Mouse (Mus musculus) MEL (cell line): ENCODE results near the gene Tha1. TPM values are rescaled to one million over a fixed set of nuclear protein-coding genes. Genes with fewer than 3 reads are reported as not detected.

Source experiments
- DNase-seq: peaks from one replicate; pipeline ENCODE4 v3.0.0; 2011; ENCODE audit warnings: low read depth, low spot score
- H3K27ac ChIP-seq: 2 replicates; pipeline ENCODE4 v1.5.1; 2012; ENCODE audit warnings: low read depth, mild to moderate bottlenecking, control low read depth, low read length, moderate library complexity; ENCODE audit not compliant: control insufficient read depth
- H3K27me3 ChIP-seq, 2 experiments: fragments of 150-350 bp in 1 of 2; sonication (generic) in 1 of 2; 2 replicates each; pipeline ENCODE4 v1.6.1; 2012; ENCODE audit warnings: low read length in 2 of 2, mild to moderate bottlenecking in 2 of 2, improper control_type of control experiment in 1 of 2, moderate library complexity in 1 of 2; ENCODE audit not compliant: insufficient read depth in 2 of 2, control insufficient read depth in 1 of 2
- H3K36me3 ChIP-seq, 2 experiments: 2 replicates each; pipeline ENCODE4 v1.6.1; 2012 to 2014; ENCODE audit warnings: low read length in 2 of 2, improper control_type of control experiment in 1 of 2, inconsistent platforms in 1 of 2, mild to moderate bottlenecking in 1 of 2; ENCODE audit not compliant: insufficient read depth in 2 of 2, control insufficient read depth in 1 of 2
- H3K4me1 ChIP-seq, 2 experiments: fragments of 150-350 bp in 1 of 2; sonication (generic) in 1 of 2; 2 replicates each; pipeline ENCODE4 v1.6.1; 2012; ENCODE audit warnings: low read length in 2 of 2, improper control_type of control experiment in 1 of 2, mild to moderate bottlenecking in 1 of 2; ENCODE audit not compliant: insufficient read depth in 2 of 2, control insufficient read depth in 1 of 2
- H3K4me3 ChIP-seq, 2 experiments: fragments of 150-350 bp in 1 of 2; sonication (generic) in 1 of 2; 2 replicates each; pipeline ENCODE4 v1.5.1; 2012; ENCODE audit warnings: low read depth in 2 of 2, low read length in 2 of 2, mild to moderate bottlenecking in 2 of 2, moderate library complexity in 2 of 2, control low read depth in 1 of 2, improper control_type of control experiment in 1 of 2; ENCODE audit not compliant: control insufficient read depth in 1 of 2, insufficient read depth in 1 of 2
- H3K79me2 ChIP-seq: 2 replicates; pipeline ENCODE4 v1.6.1; 2012; ENCODE audit warnings: mild to moderate bottlenecking, low read length, moderate library complexity; ENCODE audit not compliant: control insufficient read depth, poor library complexity, insufficient read depth
- H3K9ac ChIP-seq: 2 replicates; pipeline ENCODE4 v1.6.1; 2012; ENCODE audit warnings: low read depth, mild to moderate bottlenecking, control low read depth, low read length, moderate library complexity; ENCODE audit not compliant: control insufficient read depth, poor library complexity, severe bottlenecking
- H3K9me3 ChIP-seq: fragments of 150-350 bp; sonication (generic); replicated peaks from 2 replicates; pipeline ENCODE4 v1.6.1; 2012; ENCODE audit warnings: mild to moderate bottlenecking, low read length, improper control_type of control experiment, moderate library complexity; ENCODE audit not compliant: insufficient read depth
- E2F4 ChIP-seq: IDR thresholded peaks from 2 replicates; pipeline ENCODE4 v1.6.1; 2011; ENCODE audit warnings: low read depth, low read length, improper control_type of control experiment, borderline replicate concordance
- MEF2A ChIP-seq: IDR thresholded peaks from 2 replicates; pipeline ENCODE4 v1.6.1; 2014; ENCODE audit warnings: low read depth, mild to moderate bottlenecking, inconsistent platforms, low read length, improper control_type of control experiment; ENCODE audit not compliant: poor library complexity, insufficient replicate concordance, severe bottlenecking; ENCODE audit errors: extremely low read depth
- POLR2A ChIP-seq, 2 experiments: IDR thresholded peaks; 2 replicates each; pipeline ENCODE4 v1.6.1; 2011 to 2012; ENCODE audit warnings: low read length in 2 of 2, mild to moderate bottlenecking in 2 of 2, control low read depth in 1 of 2, improper control_type of control experiment in 1 of 2, low read depth in 1 of 2, moderate library complexity in 1 of 2; ENCODE audit not compliant: control insufficient read depth in 1 of 2, insufficient read depth in 1 of 2, poor library complexity in 1 of 2
- POLR2AphosphoS5 ChIP-seq: IDR thresholded peaks from 2 replicates; pipeline ENCODE4 v1.6.1; 2012; ENCODE audit warnings: low read depth, borderline replicate concordance, mild to moderate bottlenecking, inconsistent platforms, low read length, moderate library complexity, mixed read lengths
- RAD21 ChIP-seq: IDR thresholded peaks from 2 replicates; pipeline ENCODE4 v1.6.1; 2011; ENCODE audit warnings: mild to moderate bottlenecking, low read depth, low read length, improper control_type of control experiment
- SMC3 ChIP-seq: IDR thresholded peaks from 2 replicates; pipeline ENCODE4 v1.6.1; 2011; ENCODE audit warnings: low read depth, low read length, improper control_type of control experiment
- ZMIZ1 ChIP-seq: IDR thresholded peaks from 2 replicates; pipeline ENCODE4 v1.6.1; 2012; ENCODE audit warnings: low read depth, mild to moderate bottlenecking, inconsistent platforms, low read length, improper control_type of control experiment, moderate library complexity
- polyA plus RNA-seq, 2 experiments: library from polyadenylated mRNA; stranded (reverse) in 1 of 2; unstranded in 1 of 2; fragments of >175 nt in 1 of 2; fragments of >200 nt in 1 of 2; gene quantifications; 2 replicates each; pipeline versions ENCODE4 v1.2.1 to v1.2.4; 2012; ENCODE audit warnings: low replicate concordance in 2 of 2, low read depth in 1 of 2; ENCODE audit not compliant: insufficient read length in 2 of 2, insufficient read depth in 1 of 2, missing spikeins in 1 of 2
- total RNA-seq: library from RNA; depleted of rRNA; stranded (reverse); fragments of 300-350 nt; gene quantifications from 2 replicates; pipeline ENCODE4 v1.2.3, GENCODE M21; 2012; rRNA removed

Tha1 gene
- total and polyA plus RNA-seq, 3 experiments: 0.12 TPM; not detected in 2

GRCm38 (mm10) chr11:117820173-117820572, 53.1 kb downstream of the Tha1 start:
- H3K4me3 ChIP-seq: no peak overlapping the region
- TF ChIP-seq RAD21 (no peak), ZMIZ1 (0 out of 2 replicates have a peak, but pooled peaks have one; percentile 10), MEF2A (no peak), E2F4 (no peak), POLR2A (IDR thresholded peaks at IDR 0.05; ENCODE audit: control insufficient read depth in 1 of 2, insufficient read depth in 1 of 2, low read depth in 1 of 2, low read length in 2 of 2, poor library complexity in 1 of 2) (peak in 1 of 2 experiments; percentile 10; a peak in 1 of 4 replicates)
- TF ChIP-seq, all 39 proteins: peak for 2
- Histone ChIP-seq H3K9me3 (no peaks in the 10 kb centered on the region), H3K79me2 (peaks cover 19% of the 10 kb centered on the region), H3K36me3 (peaks cover 6 to 12% of the 10 kb centered on the region in 2 experiments; a peak in 2 of 4 replicates), H3K9ac (no peak overlapping the region), H3K27me3 (no peaks in the 10 kb centered on the region), H3K27ac (no peak overlapping the region), H3K4me1 (peaks cover 3 to 12% of the 10 kb centered on the region in 2 experiments; a peak in 3 of 4 replicates)
- DNase-seq: no peak

- Histone ChIP-seq H3K4me1 (peaks cover under 1 to 7% of the 10 kb centered on the region in 2 experiments; a peak in 3 of 4 replicates), H3K9me3 (no peaks in the 10 kb centered on the region), H3K9ac (no peak overlapping the region), H3K4me3 (no peak overlapping the region), H3K27ac (no peak overlapping the region), H3K27me3 (no peaks in the 10 kb centered on the region), H3K79me2 (peaks cover 10% of the 10 kb centered on the region), H3K36me3 (peaks cover 7 to 9% of the 10 kb centered on the region in 2 experiments; a peak in 2 of 4 replicates)
- no peak for DNase-seq
- 0 out of 2 replicates have a peak, but pooled peaks have one; percentile 4 for TF ChIP-seq SMC3
- no peak for TF ChIP-seq POLR2AphosphoS5
Measured at GRCm38 (mm10) chr11:117819095-117819494, 54.2 kb downstream of the Tha1 start.

Other genes starting within 250 kb of the Tha1 start
- gene Tnrc6c, start 219.2 kb downstream of the Tha1 start, total RNA-seq: 19.1 and 19.7 TPM in 2 replicates
- gene Tnrc6c, start 219.2 kb downstream of the Tha1 start, polyA plus RNA-seq: 10 to 100 TPM in 1 of 2 experiments, not detected in 1; 16.0 TPM
- 15.4 TPM in 2 replicates for gene Tmc8, start 91.4 kb downstream of the Tha1 start, total RNA-seq
- gene Tmc8, start 91.4 kb downstream of the Tha1 start, polyA plus RNA-seq: 10 to 100 TPM in 1 of 2 experiments, not detected in 1; 23.5 TPM
- gene Tmc6, start 91.3 kb downstream of the Tha1 start, total RNA-seq: 52.0 and 61.2 TPM in 2 replicates
- 10 to 100 TPM in 1 of 2 experiments, not detected in 1; 48.8 TPM for gene Tmc6, start 91.3 kb downstream of the Tha1 start, polyA plus RNA-seq
- gene 6030468B19Rik, start 75.8 kb downstream of the Tha1 start, total RNA-seq: 1.1 and 2.7 TPM in 2 replicates
- gene 6030468B19Rik, start 75.8 kb downstream of the Tha1 start, polyA plus RNA-seq: 1 to 10 TPM in 1 of 2 experiments, not detected in 1; 5.1 TPM
- gene Gm20708, start 63.8 kb downstream of the Tha1 start, total RNA-seq: 0.46 and 0.85 TPM in 2 replicates
- gene Gm20708, start 63.8 kb downstream of the Tha1 start, polyA plus RNA-seq: under 1 TPM in 1 of 2 experiments, not detected in 1; 0.70 TPM
- 160 and 189 TPM in 2 replicates for gene Syngr2, start 63.8 kb downstream of the Tha1 start, total RNA-seq
- 100 to 1,000 TPM in 1 of 2 experiments, not detected in 1; 384 TPM for gene Syngr2, start 63.8 kb downstream of the Tha1 start, polyA plus RNA-seq
- gene Afmid, start 47.6 kb downstream of the Tha1 start, total RNA-seq: 3.3 and 3.5 TPM in 2 replicates
- gene Afmid, start 47.6 kb downstream of the Tha1 start, polyA plus RNA-seq: 1 to 10 TPM in 1 of 2 experiments, not detected in 1; 3.8 TPM
- gene Tk1, start 47.4 kb downstream of the Tha1 start, total RNA-seq: 171 and 172 TPM in 2 replicates
- 100 to 1,000 TPM in 1 of 2 experiments, not detected in 1; 188 TPM for gene Tk1, start 47.4 kb downstream of the Tha1 start, polyA plus RNA-seq
- gene Birc5, start 24.2 kb downstream of the Tha1 start, total RNA-seq: 242 and 244 TPM in 2 replicates
- gene Birc5, start 24.2 kb downstream of the Tha1 start, polyA plus RNA-seq: 100 to 1,000 TPM in 1 of 2 experiments, not detected in 1; 214 TPM
- 0.04 TPM in 1 of 2 replicates, not detected in the other for gene Tmem235, start 12.7 kb downstream of the Tha1 start, total RNA-seq
- under 1 TPM in 1 of 2 experiments, not detected in 1; 0.04 TPM for gene Tmem235, start 12.7 kb downstream of the Tha1 start, polyA plus RNA-seq
- 0.95 and 0.96 TPM in 2 replicates for gene Socs3, start 96.6 kb upstream of the Tha1 start, total RNA-seq
- gene Socs3, start 96.6 kb upstream of the Tha1 start, polyA plus RNA-seq: 1 to 10 TPM in 1 of 2 experiments, not detected in 1; 1.9 TPM
- 55.7 and 61.6 TPM in 2 replicates for gene Pgs1, start 112.8 kb upstream of the Tha1 start, total RNA-seq
- 10 to 100 TPM in 1 of 2 experiments, not detected in 1; 48.6 TPM for gene Pgs1, start 112.8 kb upstream of the Tha1 start, polyA plus RNA-seq